Mouse (Mus musculus): ENCODE data around the gene Ptges3l.
"Not testable (repeated sequence)": the region's sequence is repeated elsewhere in the genome, so short reads cannot be mapped to it uniquely, and the experiment has no call there.

The Ptges3l gene

GRCm38 (mm10) chr11:101455627-101456026 lies 30.5 kb upstream of the Ptges3l start:
- DNase-seq: no peak

GRCm38 (mm10) chr11:101454702-101455101 lies 29.6 kb upstream of the Ptges3l start:
- DNase-seq: no peak

GRCm38 (mm10) chr11:101452093-101452774 lies 27.1 kb upstream of the Ptges3l start:
- DNase-seq: no peak

GRCm38 (mm10) chr11:101451536-101451935 lies 26.4 kb upstream of the Ptges3l start:
- DNase-seq: no peak

- DNase-seq: no peak
Measured at GRCm38 (mm10) chr11:101450394-101450793, 25.3 kb upstream of the Ptges3l start.

GRCm38 (mm10) chr11:101449596-101449995 lies 24.5 kb upstream of the Ptges3l start:
- DNase-seq: not testable (repeated sequence)

GRCm38 (mm10) chr11:101448899-101449298 lies 23.8 kb upstream of the Ptges3l start:
- DNase-seq: no peak

GRCm38 (mm10) chr11:101448274-101448746 lies 23.2 kb upstream of the Ptges3l start, which contains the start of gene Ifi35:
Ifi35 (plus strand) TSS chr11:101448407.
- no peak for DNase-seq

GRCm38 (mm10) chr11:101447786-101448185 lies 22.7 kb upstream of the Ptges3l start:
- no peak for DNase-seq

- DNase-seq: not testable (repeated sequence)
Measured at GRCm38 (mm10) chr11:101446860-101447259, 21.7 kb upstream of the Ptges3l start.

- no peak for DNase-seq
Measured at GRCm38 (mm10) chr11:101446319-101446718, 21.2 kb upstream of the Ptges3l start.

GRCm38 (mm10) chr11:101442760-101443159 lies 17.6 kb upstream of the Ptges3l start:
- no peak for DNase-seq

- DNase-seq: peak; percentile 99
Measured at GRCm38 (mm10) chr11:101442127-101442693, 17.1 kb upstream of the Ptges3l start, which contains the start of gene Rpl27. Rpl27 (plus strand) TSS chr11:101442298.

GRCm38 (mm10) chr11:101441450-101442126 lies 16.5 kb upstream of the Ptges3l start:
- DNase-seq: not testable (repeated sequence)

- not testable (repeated sequence) for DNase-seq
Measured at GRCm38 (mm10) chr11:101438006-101438405, 12.9 kb upstream of the Ptges3l start.

- DNase-seq: no peak
Measured at GRCm38 (mm10) chr11:101436916-101437315, 11.8 kb upstream of the Ptges3l start.

- DNase-seq: no peak
Measured at GRCm38 (mm10) chr11:101435831-101436230, 10.7 kb upstream of the Ptges3l start.

- DNase-seq: no peak
Measured at GRCm38 (mm10) chr11:101433396-101433795, 8.3 kb upstream of the Ptges3l start.

- no peak for DNase-seq
Measured at GRCm38 (mm10) chr11:101431327-101431726, 6.2 kb upstream of the Ptges3l start.

GRCm38 (mm10) chr11:101426165-101426564 lies 1.0 kb upstream of the Ptges3l start:
- no peak for DNase-seq

- peak; percentile 63 for DNase-seq
Measured at GRCm38 (mm10) chr11:101424105-101424851, 855 bp downstream of the Ptges3l start, which contains the start of gene Gm27029. Gm27029 (minus strand) TSS chr11:101424796.

GRCm38 (mm10) chr11:101420148-101420547 lies 5.0 kb downstream of the Ptges3l start:
- DNase-seq: no peak

- DNase-seq: no peak
Measured at GRCm38 (mm10) chr11:101419610-101420009, 5.5 kb downstream of the Ptges3l start.
